ENCODE assay signal across 15 mouse cellular contexts in genomic region chrX:20129466-20129865, GRCm38 (mm10).
DNase-seq lines count a peak whose midpoint lies in the region; ATAC-seq and TF ChIP-seq lines count a peak whose summit lies in the region.
"Had no signal": no experiment of that assay in that cellular context is flagged by ENCODE, and none has a peak within 500 bp of the region (broad histone marks: within the 10 kb centered on the region; RNA-seq: fewer than 3 reads in every experiment).

No protein-coding gene starts in this region.

- 17% methylated on average over 1 of the region's 1 CpGs for WGBS in cerebellum, adult 2 months
- WGBS in kidney, adult 2 months, result 64% methylated on average over 1 of the region's 1 CpGs
- 89% methylated on average over 1 of the region's 1 CpGs for WGBS in midbrain, embryonic 13.5 days

- H3K4me2 ChIP-seq in midbrain, embryonic 13.5 days (replicated peaks), result no peak overlapping the region
- H3K4me2 ChIP-seq: embryonic facial prominence, embryonic 13.5 days; hindbrain, embryonic 12.5 days had no signal

- peak overlapping the region; percentile 43; the same call in 1 of the 2 replicates for H3K27ac ChIP-seq in cerebellum, adult 2 months (ENCODE audit: insufficient read depth, low read length)
- no peak overlapping the region for H3K27ac ChIP-seq in kidney, adult 2 months (ENCODE audit: insufficient read depth, low read depth, low read length)
- no peak overlapping the region for H3K27ac ChIP-seq in midbrain, embryonic 13.5 days
- H3K27ac ChIP-seq: embryonic facial prominence, embryonic 13.5 days; forebrain, embryonic 10.5 days; hindbrain, embryonic 12.5 days had no signal

- no peak overlapping the region for H3K4me3 ChIP-seq in cerebellum, adult 2 months (replicated peaks; ENCODE audit: insufficient read depth, low read depth, low read length)
- no peak overlapping the region for H3K4me3 ChIP-seq in kidney, adult 2 months (ENCODE audit: insufficient read depth, low read depth, low read length)
- no peak overlapping the region for H3K4me3 ChIP-seq in midbrain, embryonic 13.5 days (replicated peaks)
- H3K4me3 ChIP-seq: embryonic facial prominence, embryonic 13.5 days; forebrain, embryonic 10.5 days; hindbrain, embryonic 12.5 days had no signal

- TF ChIP-seq POLR2A in cerebellum, adult 2 months (IDR thresholded peaks at IDR 0.05; ENCODE audit: borderline replicate concordance, insufficient read depth, low read length), result no peak
- TF ChIP-seq POLR2A in kidney, adult 2 months (IDR thresholded peaks at IDR 0.05; ENCODE audit: low read depth, low read length), result no peak

- no peak overlapping the region for H3K9ac ChIP-seq in midbrain, embryonic 13.5 days (replicated peaks)
- H3K9ac ChIP-seq: embryonic facial prominence, embryonic 13.5 days; hindbrain, embryonic 12.5 days had no signal

- H3K4me1 ChIP-seq in cerebellum, adult 2 months (ENCODE audit: control insufficient read depth, insufficient read depth, low read length), result peaks cover 3% of the 10 kb centered on the region; the same call in 1 of the 2 replicates
- no peaks in the 10 kb centered on the region for H3K4me1 ChIP-seq in kidney, adult 2 months (ENCODE audit: control insufficient read depth, insufficient read depth, low read length)
- H3K4me1 ChIP-seq in midbrain, embryonic 13.5 days (replicated peaks), result no peaks in the 10 kb centered on the region
- H3K4me1 ChIP-seq: embryonic facial prominence, embryonic 13.5 days; forebrain, embryonic 10.5 days; hindbrain, embryonic 12.5 days had no signal

- TF ChIP-seq CTCF in cerebellum, adult 2 months (IDR thresholded peaks at IDR 0.05; ENCODE audit: borderline replicate concordance, insufficient read depth, low read depth, low read length), result no peak
- no peak for TF ChIP-seq CTCF in kidney, adult 2 months (conservative IDR thresholded peaks at IDR 0.05; ENCODE audit: insufficient read depth, insufficient read length, low read depth, low read length)

- H3K9me3 ChIP-seq in midbrain, embryonic 13.5 days, result no peaks in the 10 kb centered on the region
- H3K9me3 ChIP-seq: embryonic facial prominence, embryonic 13.5 days; forebrain, embryonic 10.5 days; hindbrain, embryonic 12.5 days had no signal

- H3K27me3 ChIP-seq in cerebellum, adult 2 months (ENCODE audit: control insufficient read depth, insufficient read depth, low read length), result no peaks in the 10 kb centered on the region
- no peaks in the 10 kb centered on the region for H3K27me3 ChIP-seq in kidney, adult 2 months (replicated peaks; ENCODE audit: control insufficient read depth, insufficient read depth, low read length)
- no peaks in the 10 kb centered on the region for H3K27me3 ChIP-seq in midbrain, embryonic 13.5 days
- H3K27me3 ChIP-seq: embryonic facial prominence, embryonic 13.5 days; hindbrain, embryonic 12.5 days had no signal

- peak; percentile 12 to 36 for DNase-seq in cerebellum, adult 2 months
- no peak for DNase-seq in cerebellum, adult 8-10 months
- peak; percentile 17 for DNase-seq in kidney, postnatal 14 days
- DNase-seq in kidney, adult 2 months, result no peak
- DNase-seq in heart, adult 8-10 months (ENCODE audit: low spot score), result peak; percentile 27
- DNase-seq in lung, postnatal 25 days (ENCODE audit: low spot score), result peak; percentile 2
- DNase-seq: adrenal gland, postnatal 14 days; midbrain, embryonic 14.5 days; right cerebral cortex, postnatal 14 days had no signal

- no peaks in the 10 kb centered on the region for H3K36me3 ChIP-seq in kidney, adult 2 months (ENCODE audit: control insufficient read depth, insufficient read depth, low read length)
- H3K36me3 ChIP-seq in midbrain, embryonic 13.5 days, result no peaks in the 10 kb centered on the region
- H3K36me3 ChIP-seq: embryonic facial prominence, embryonic 13.5 days; forebrain, embryonic 10.5 days; hindbrain, embryonic 12.5 days had no signal

- ATAC-seq in midbrain, embryonic 13.5 days, result no peak
- no peak for ATAC-seq in CD4-positive, CD25-positive, alpha-beta regulatory T cell, adult 4 months
- ATAC-seq: intestine, postnatal 0 days had no signal

Comparison
In these comparisons a context has a peak if more than half of its experiments do, and no peak if none do; other contexts are left out.
1. DNase-seq: peak in cerebellum, adult 2 months (2 of 2), kidney, postnatal 14 days (single experiment), heart, adult 8-10 months (single experiment) and lung, postnatal 25 days (single experiment); none in cerebellum, adult 8-10 months (single experiment) and kidney, adult 2 months (single experiment).